Mouse (Mus musculus): ENCODE results near the gene Adal.
"Not testable (repeated sequence)": the region's sequence is repeated elsewhere in the genome, so short reads cannot be mapped to it uniquely, and the experiment has no call there.

Gene Adal

DNA sequence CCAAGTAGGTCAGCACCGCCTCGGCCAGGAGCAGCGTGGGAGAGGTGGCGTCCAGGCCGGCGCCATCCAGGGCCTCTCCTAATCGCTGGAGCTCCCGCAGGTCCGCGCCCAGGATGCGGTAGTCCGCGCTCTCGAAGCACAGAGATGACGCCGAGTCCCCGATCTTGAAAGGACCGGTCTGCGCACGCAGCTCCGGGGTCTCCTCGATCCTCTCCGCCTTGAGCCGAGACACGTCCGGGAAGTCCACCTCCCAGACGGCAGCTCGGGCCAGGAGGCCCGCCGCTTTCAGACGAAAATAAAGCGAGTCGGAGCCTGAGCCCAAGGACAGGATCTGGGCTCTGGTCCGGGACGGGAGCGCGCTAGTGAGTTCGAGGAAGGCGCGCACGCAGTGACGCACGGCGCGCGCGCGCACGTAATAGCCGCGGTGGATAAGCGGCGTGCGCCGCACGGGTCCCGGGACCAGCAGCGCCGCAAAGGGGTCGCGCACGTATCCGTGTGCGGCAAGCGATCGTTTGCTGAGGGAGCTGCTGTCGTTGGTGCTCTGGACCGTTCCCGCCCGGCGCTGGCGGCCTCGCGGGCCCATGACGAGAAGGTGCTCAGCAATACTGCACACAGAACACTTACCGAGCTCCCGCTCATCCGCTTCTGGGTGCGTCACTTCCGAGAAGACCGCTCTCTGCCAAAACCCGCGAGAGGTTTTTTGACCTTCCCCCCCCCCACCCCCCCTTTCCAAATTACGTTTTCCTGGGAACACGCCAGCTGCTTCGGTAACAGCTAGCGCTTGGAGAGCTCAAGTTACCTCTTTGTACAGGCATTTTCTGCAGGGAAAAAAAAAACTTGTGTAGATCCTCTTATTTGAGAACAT lies at the start of gene Adal, which contains the start of gene Lcmt2:
TSS of gene Adal (plus strand) at position 411 of the 865 bp plus-strand sequence.
TSS of gene Lcmt2 (minus strand) at position 636 of the 865 bp plus-strand sequence.
- Histone ChIP-seq H3K4me1 (replicated peaks; ENCODE audit: low read depth, low read length) (peaks cover 31% of the 10 kb centered on the region), H3K27me3 (ENCODE audit: insufficient read depth, low read length) (no peaks in the 10 kb centered on the region), H3K4me3 (replicated peaks; ENCODE audit: low read length) (peak within 1 kb of the TSS; percentile 92), H3K9me3 (ENCODE audit: low read length) (no peaks in the 10 kb centered on the region), H3K36me3 (ENCODE audit: insufficient read depth, low read length) (peaks cover 51% of the 10 kb centered on the region)
- TF ChIP-seq POU5F1 (IDR thresholded peaks at IDR 0.05; ENCODE audit: borderline replicate concordance, low read length) (no peak), CTCF (conservative IDR thresholded peaks at IDR 0.05; ENCODE audit: low read length) (no peak), NANOG (IDR thresholded peaks at IDR 0.05; ENCODE audit: borderline replicate concordance, low read length) (no peak)

DNA sequence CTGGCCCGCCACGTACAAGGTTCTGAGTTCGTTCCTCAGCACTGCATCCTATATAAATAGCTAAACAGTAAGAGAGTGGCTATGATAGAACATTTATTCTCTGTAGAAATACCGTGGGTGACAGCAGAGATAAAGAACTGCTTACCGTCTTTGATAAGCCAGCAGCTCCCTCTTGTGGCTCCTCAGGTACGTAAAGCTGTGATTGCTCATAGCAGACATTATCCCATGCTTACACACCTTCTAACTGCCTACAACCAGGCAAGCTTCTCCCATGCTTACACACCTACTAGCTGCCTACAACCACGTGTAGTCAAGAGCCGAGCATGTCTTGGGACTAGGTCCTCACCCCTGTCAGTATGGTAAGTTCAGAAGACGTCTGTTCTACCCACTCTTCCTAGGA lies 38.2 kb upstream of the Adal start:
- H3K27me3 ChIP-seq (ENCODE audit: insufficient read depth, low read length) = no peaks in the 10 kb centered on the region
- TF ChIP-seq NANOG (IDR thresholded peaks at IDR 0.05; ENCODE audit: borderline replicate concordance, low read length) = no peak
- TF ChIP-seq POU5F1 (IDR thresholded peaks at IDR 0.05; ENCODE audit: borderline replicate concordance, low read length) = no peak
- peak; percentile 50 for TF ChIP-seq CTCF (conservative IDR thresholded peaks at IDR 0.05; ENCODE audit: low read length)
- no peaks in the 10 kb centered on the region for H3K4me1 ChIP-seq (replicated peaks; ENCODE audit: low read depth, low read length)
- H3K4me3 ChIP-seq (replicated peaks; ENCODE audit: low read length) = no peak overlapping the region
- no peaks in the 10 kb centered on the region for H3K9me3 ChIP-seq (ENCODE audit: low read length)
- no peaks in the 10 kb centered on the region for H3K36me3 ChIP-seq (ENCODE audit: insufficient read depth, low read length)

DNA sequence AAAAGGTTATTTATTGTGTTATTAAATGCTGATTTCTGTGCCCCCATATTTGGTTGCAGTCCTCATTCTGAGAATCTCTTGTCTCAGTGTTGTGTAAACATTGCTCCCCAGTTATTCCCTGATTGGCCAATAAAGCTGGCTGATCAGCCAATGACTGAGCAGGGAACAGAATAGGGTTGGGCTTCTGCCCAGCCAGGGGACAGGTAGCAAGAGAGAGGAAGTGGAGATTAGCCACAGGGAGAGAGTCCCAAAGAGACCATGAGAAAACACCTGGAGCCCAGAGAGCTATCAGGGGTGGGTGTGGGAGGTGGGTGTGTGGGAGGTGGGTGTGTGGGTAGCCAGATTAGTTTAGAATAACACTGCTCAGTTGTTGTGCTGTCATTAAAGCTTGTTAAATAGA lies 34.3 kb upstream of the Adal start:
- H3K9me3 ChIP-seq (ENCODE audit: low read length) = no peaks in the 10 kb centered on the region
- H3K36me3 ChIP-seq (ENCODE audit: insufficient read depth, low read length) = no peaks in the 10 kb centered on the region
- H3K4me1 ChIP-seq (replicated peaks; ENCODE audit: low read depth, low read length) = no peaks in the 10 kb centered on the region
- H3K27me3 ChIP-seq (ENCODE audit: insufficient read depth, low read length) = no peaks in the 10 kb centered on the region
- TF ChIP-seq POU5F1 (IDR thresholded peaks at IDR 0.05; ENCODE audit: borderline replicate concordance, low read length) (no peak), CTCF (conservative IDR thresholded peaks at IDR 0.05; ENCODE audit: low read length) (no peak), NANOG (IDR thresholded peaks at IDR 0.05; ENCODE audit: borderline replicate concordance, low read length) (no peak)
- no peak overlapping the region for H3K4me3 ChIP-seq (replicated peaks; ENCODE audit: low read length)

DNA sequence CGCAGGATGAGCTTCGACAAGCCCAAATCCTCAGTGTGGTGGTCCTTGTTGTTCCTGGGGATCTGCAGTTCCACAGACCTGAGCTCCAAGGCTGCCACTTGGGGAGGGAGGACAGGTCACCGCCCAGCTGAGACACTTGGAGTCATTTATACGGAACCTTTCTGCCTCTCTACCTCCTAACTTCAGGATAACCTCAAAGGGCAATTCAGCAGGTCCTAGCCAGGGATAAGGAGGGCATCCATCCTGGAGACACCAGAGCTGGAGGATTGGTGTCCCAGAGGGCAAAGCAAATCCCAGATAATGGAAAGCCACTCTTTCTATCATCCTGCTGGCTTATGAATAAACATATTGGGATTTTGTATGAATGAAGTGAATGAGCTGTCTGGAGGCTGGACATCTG lies 30.5 kb upstream of the Adal start, which contains the start of gene Tgm7:
TSS of gene Tgm7 (minus strand) at position 101 of the 400 bp plus-strand sequence.
- no peaks in the 10 kb centered on the region for H3K4me1 ChIP-seq (replicated peaks; ENCODE audit: low read depth, low read length)
- H3K27me3 ChIP-seq (ENCODE audit: insufficient read depth, low read length) = no peaks in the 10 kb centered on the region
- H3K4me3 ChIP-seq (replicated peaks; ENCODE audit: low read length) = no peak within 1 kb of the TSS
- no peaks in the 10 kb centered on the region for H3K36me3 ChIP-seq (ENCODE audit: insufficient read depth, low read length)
- TF ChIP-seq CTCF (conservative IDR thresholded peaks at IDR 0.05; ENCODE audit: low read length) = no peak
- no peak for TF ChIP-seq POU5F1 (IDR thresholded peaks at IDR 0.05; ENCODE audit: borderline replicate concordance, low read length)
- no peak for TF ChIP-seq NANOG (IDR thresholded peaks at IDR 0.05; ENCODE audit: borderline replicate concordance, low read length)
- H3K9me3 ChIP-seq (ENCODE audit: low read length) = no peaks in the 10 kb centered on the region

DNA sequence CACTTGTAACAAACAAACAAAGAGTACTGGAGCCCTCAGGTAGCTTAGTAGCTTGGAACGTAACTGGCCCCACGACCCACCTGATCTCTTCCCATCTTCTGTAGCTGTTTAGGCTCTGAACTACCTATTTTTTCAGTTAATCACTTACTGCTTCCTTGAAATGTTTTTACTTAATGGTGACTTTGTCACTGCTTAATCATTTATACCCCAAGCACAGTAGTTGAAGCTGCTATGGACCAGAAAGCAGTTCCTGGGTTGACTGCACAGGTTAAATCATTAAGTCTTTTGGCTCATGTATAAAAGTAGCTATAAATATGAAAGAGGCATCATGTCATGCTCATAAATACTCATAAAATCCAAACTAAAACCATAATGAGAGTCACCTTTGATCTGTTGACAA lies 24.8 kb upstream of the Adal start:
- Histone ChIP-seq H3K9me3 (ENCODE audit: low read length) (no peaks in the 10 kb centered on the region), H3K36me3 (ENCODE audit: insufficient read depth, low read length) (no peaks in the 10 kb centered on the region), H3K27me3 (ENCODE audit: insufficient read depth, low read length) (no peaks in the 10 kb centered on the region), H3K4me3 (replicated peaks; ENCODE audit: low read length) (no peak overlapping the region), H3K4me1 (replicated peaks; ENCODE audit: low read depth, low read length) (no peaks in the 10 kb centered on the region)
- TF ChIP-seq NANOG (IDR thresholded peaks at IDR 0.05; ENCODE audit: borderline replicate concordance, low read length) (no peak), CTCF (conservative IDR thresholded peaks at IDR 0.05; ENCODE audit: low read length) (no peak), POU5F1 (IDR thresholded peaks at IDR 0.05; ENCODE audit: borderline replicate concordance, low read length) (no peak)

DNA sequence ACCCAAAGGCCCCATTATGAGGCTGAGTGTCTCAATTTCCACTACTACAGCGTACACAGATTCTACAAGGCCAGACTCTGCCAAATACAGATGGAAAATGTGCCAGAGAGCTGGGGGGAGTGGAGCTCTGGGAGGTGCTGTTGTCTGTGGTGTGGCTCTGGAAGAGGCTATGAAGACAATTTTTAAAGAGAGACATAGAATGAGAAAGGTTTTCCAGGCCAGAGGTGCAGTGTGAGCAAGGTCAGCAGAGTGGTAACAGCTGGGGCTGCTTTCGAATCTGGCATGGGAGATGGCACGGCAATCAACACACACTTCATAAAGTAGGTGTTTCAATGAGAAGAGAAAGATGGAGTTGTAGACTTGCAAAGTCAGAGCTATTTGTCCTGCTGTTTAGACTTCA lies 21.0 kb upstream of the Adal start:
- Histone ChIP-seq H3K27me3 (ENCODE audit: insufficient read depth, low read length) (no peaks in the 10 kb centered on the region), H3K4me1 (replicated peaks; ENCODE audit: low read depth, low read length) (no peaks in the 10 kb centered on the region), H3K9me3 (ENCODE audit: low read length) (no peaks in the 10 kb centered on the region), H3K36me3 (ENCODE audit: insufficient read depth, low read length) (no peaks in the 10 kb centered on the region), H3K4me3 (replicated peaks; ENCODE audit: low read length) (no peak overlapping the region)
- TF ChIP-seq POU5F1 (IDR thresholded peaks at IDR 0.05; ENCODE audit: borderline replicate concordance, low read length) (no peak), CTCF (conservative IDR thresholded peaks at IDR 0.05; ENCODE audit: low read length) (no peak), NANOG (IDR thresholded peaks at IDR 0.05; ENCODE audit: borderline replicate concordance, low read length) (no peak)

DNA sequence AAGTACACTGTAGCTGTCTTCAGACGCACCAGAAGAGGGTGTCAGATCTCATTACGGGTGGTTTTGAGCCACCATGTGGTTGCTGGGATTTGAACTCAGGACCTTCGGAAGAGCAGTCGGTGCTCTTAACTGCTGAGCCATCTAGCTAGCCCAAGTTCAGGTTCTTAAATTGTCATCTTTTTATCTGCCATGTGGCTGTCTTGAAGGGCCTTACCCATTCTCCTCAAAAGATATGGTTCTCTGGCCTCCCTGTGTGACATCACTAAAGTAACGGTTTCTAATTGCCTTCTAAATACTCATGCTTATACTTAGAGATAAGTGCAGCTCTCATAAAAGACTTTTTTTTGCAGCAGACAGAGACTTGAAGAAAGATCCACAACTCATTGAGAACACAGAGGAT lies 13.9 kb upstream of the Adal start:
- H3K27me3 ChIP-seq (ENCODE audit: insufficient read depth, low read length); H3K4me3 ChIP-seq (replicated peaks; ENCODE audit: low read length); H3K4me1 ChIP-seq (replicated peaks; ENCODE audit: low read depth, low read length); H3K36me3 ChIP-seq (ENCODE audit: insufficient read depth, low read length); H3K9me3 ChIP-seq (ENCODE audit: low read length): not testable (repeated sequence)

DNA sequence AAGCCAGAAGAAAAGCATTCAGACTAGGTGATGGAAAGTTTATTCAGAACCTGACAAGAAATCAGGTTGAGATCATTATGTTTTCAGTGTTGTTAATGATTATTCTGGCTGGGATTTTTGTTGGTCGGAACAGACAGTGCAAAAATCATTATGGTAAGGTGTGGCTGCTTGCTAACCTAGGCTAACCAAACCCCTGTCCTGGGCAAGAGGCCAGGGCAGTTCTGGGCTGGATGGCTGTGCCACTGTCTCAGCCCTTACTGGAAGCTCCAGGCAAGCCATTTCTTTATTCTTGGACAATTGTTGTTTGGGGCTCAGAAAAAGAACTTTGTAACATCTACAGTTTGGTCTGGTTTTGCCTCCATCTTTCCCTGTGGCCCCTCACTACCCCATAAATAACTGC lies 12.7 kb upstream of the Adal start:
- Histone ChIP-seq H3K27me3 (ENCODE audit: insufficient read depth, low read length) (no peaks in the 10 kb centered on the region), H3K4me3 (replicated peaks; ENCODE audit: low read length) (no peak overlapping the region), H3K4me1 (replicated peaks; ENCODE audit: low read depth, low read length) (peaks cover 4% of the 10 kb centered on the region; the same call in 1 of the 2 replicates), H3K9me3 (ENCODE audit: low read length) (no peaks in the 10 kb centered on the region), H3K36me3 (ENCODE audit: insufficient read depth, low read length) (no peaks in the 10 kb centered on the region)
- no peak for TF ChIP-seq POU5F1 (IDR thresholded peaks at IDR 0.05; ENCODE audit: borderline replicate concordance, low read length)
- TF ChIP-seq NANOG (IDR thresholded peaks at IDR 0.05; ENCODE audit: borderline replicate concordance, low read length) = no peak
- TF ChIP-seq CTCF (conservative IDR thresholded peaks at IDR 0.05; ENCODE audit: low read length) = no peak
